8 mouse cellular contexts compared by ENCODE assay signal in the genomic region with DNA sequence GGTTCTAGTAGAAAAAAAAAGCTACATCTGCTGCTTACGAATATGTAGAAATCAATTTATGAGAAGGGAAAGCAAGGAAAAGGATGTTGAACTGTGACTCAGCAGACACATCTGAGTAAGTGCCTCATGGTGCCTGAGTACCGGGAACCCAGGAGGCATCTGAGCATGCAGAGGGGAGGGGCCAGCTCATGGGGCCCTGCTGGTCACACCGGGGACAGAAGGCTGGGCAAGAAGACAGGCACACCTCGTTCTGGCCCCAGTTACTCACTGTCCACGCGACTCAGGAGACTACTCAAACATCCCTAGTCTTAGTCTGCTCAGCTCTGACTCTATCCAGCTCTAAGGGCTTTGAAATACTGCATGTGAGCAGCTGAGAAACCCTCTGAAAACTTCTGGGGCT. TPM values are rescaled to one million over a fixed set of nuclear protein-coding genes. Genes with fewer than 3 reads are reported as not detected.
A peak's percentile ranks its signal among the peaks of the same experiment; 100 is the strongest.
DNase-seq lines count a peak whose midpoint lies in the region; ATAC-seq and TF ChIP-seq lines count a peak whose summit lies in the region.

No protein-coding gene starts in this region.

- no peak overlapping the region for H3K4me2 ChIP-seq in lung, postnatal 0 days (replicated peaks; ENCODE audit: low read depth, low read length)
- H3K4me2 ChIP-seq in stomach, postnatal 0 days (replicated peaks; ENCODE audit: low read depth) = no peak overlapping the region
- no peak overlapping the region for H3K4me2 ChIP-seq in forebrain, embryonic 14.5 days (ENCODE audit: low read length)

- H3K27me3 ChIP-seq in lung, postnatal 0 days (replicated peaks; ENCODE audit: insufficient read depth, low read length) = no peaks in the 10 kb centered on the region
- H3K27me3 ChIP-seq in stomach, postnatal 0 days (ENCODE audit: control insufficient read depth, insufficient read depth, low read length) = no peaks in the 10 kb centered on the region
- H3K27me3 ChIP-seq in forebrain, embryonic 14.5 days (replicated peaks; ENCODE audit: control insufficient read depth, insufficient read depth, low read length) = no peaks in the 10 kb centered on the region

- peak; percentile 24; the same call in 1 of the 2 replicates for TF ChIP-seq CTCF in lung, postnatal 0 days (IDR thresholded peaks at IDR 0.05)
- TF ChIP-seq CTCF in lung, adult 2 months (IDR thresholded peaks at IDR 0.05; ENCODE audit: insufficient read depth, low read length) = no peak
- peak; percentile 25; the same call in 1 of the 2 replicates for TF ChIP-seq CTCF in stomach, postnatal 0 days (IDR thresholded peaks at IDR 0.05; ENCODE audit: low read depth)

- no peaks in the 10 kb centered on the region for H3K4me1 ChIP-seq in lung, postnatal 0 days (ENCODE audit: insufficient read depth, low read depth, low read length)
- peaks cover 3% of the 10 kb centered on the region; the same call in 1 of the 2 replicates for H3K4me1 ChIP-seq in lung, adult 2 months (ENCODE audit: control insufficient read depth, insufficient read depth, low read length)
- no peaks in the 10 kb centered on the region for H3K4me1 ChIP-seq in stomach, postnatal 0 days (replicated peaks; ENCODE audit: control insufficient read depth, insufficient read depth)
- peaks cover 2% of the 10 kb centered on the region; the same call in 1 of the 2 replicates for H3K4me1 ChIP-seq in forebrain, embryonic 14.5 days (ENCODE audit: control insufficient read depth, insufficient read depth, low read length)

- no peak for TF ChIP-seq POLR2A in lung, adult 2 months (IDR thresholded peaks at IDR 0.05; ENCODE audit: borderline replicate concordance, extremely low read depth, low read depth, low read length)

- ATAC-seq in lung, postnatal 0 days = peak; percentile 85
- peak; percentile 98 for ATAC-seq in stomach, postnatal 0 days (ENCODE audit: low FRiP score, low TSS enrichment)
- no peak for ATAC-seq in forebrain, embryonic 14.5 days

- H3K27ac ChIP-seq in lung, postnatal 0 days (ENCODE audit: low read length) = no peak overlapping the region
- no peak overlapping the region for H3K27ac ChIP-seq in stomach, postnatal 0 days (replicated peaks)
- H3K27ac ChIP-seq in forebrain, embryonic 14.5 days (ENCODE audit: low read depth, low read length) = no peak overlapping the region

- H3K36me3 ChIP-seq in lung, postnatal 0 days (ENCODE audit: insufficient read depth, low read length) = no peaks in the 10 kb centered on the region
- no peaks in the 10 kb centered on the region for H3K36me3 ChIP-seq in stomach, postnatal 0 days (ENCODE audit: control insufficient read depth, insufficient read depth, low read length)
- H3K36me3 ChIP-seq in forebrain, embryonic 14.5 days (ENCODE audit: control insufficient read depth, insufficient read depth, low read length) = no peaks in the 10 kb centered on the region

- H3K9me3 ChIP-seq in lung, postnatal 0 days (ENCODE audit: low read length) = no peaks in the 10 kb centered on the region
- H3K9me3 ChIP-seq in stomach, postnatal 0 days (ENCODE audit: control insufficient read depth, low read length) = no peaks in the 10 kb centered on the region
- H3K9me3 ChIP-seq in forebrain, embryonic 14.5 days (replicated peaks; ENCODE audit: control insufficient read depth, low read length) = no peaks in the 10 kb centered on the region

- H3K9ac ChIP-seq in lung, postnatal 0 days (replicated peaks; ENCODE audit: low read depth) = no peak overlapping the region
- H3K9ac ChIP-seq in stomach, postnatal 0 days (ENCODE audit: low read length) = no peak overlapping the region; the same call in 1 of the 2 replicates
- no peak overlapping the region for H3K9ac ChIP-seq in forebrain, embryonic 14.5 days (ENCODE audit: low read length)

- 29% methylated on average over 6 of the region's 6 CpGs for WGBS in lung, postnatal 0 days
- 31% methylated on average over 6 of the region's 6 CpGs for WGBS in lung, adult 2 months
- 28% methylated on average over 6 of the region's 6 CpGs for WGBS in stomach, postnatal 0 days
- 45% methylated on average over 6 of the region's 6 CpGs for WGBS in forebrain, embryonic 14.5 days

- H3K4me3 ChIP-seq in lung, postnatal 0 days (ENCODE audit: low read depth, low read length) = no peak overlapping the region
- H3K4me3 ChIP-seq in lung, adult 2 months (replicated peaks; ENCODE audit: extremely low read depth, low read depth, low read length) = no peak overlapping the region
- no peak overlapping the region for H3K4me3 ChIP-seq in stomach, postnatal 0 days (ENCODE audit: low read depth, low read length)
- no peak overlapping the region for H3K4me3 ChIP-seq in forebrain, embryonic 14.5 days (ENCODE audit: low read depth, low read length)

- peak; percentile 67 for DNase-seq in lung, postnatal 0 days (ENCODE audit: low spot score)
- DNase-seq in lung, adult 2 months = no peak
- peak; percentile 64 for DNase-seq in cerebellum, adult 8-10 months
- DNase-seq in kidney, postnatal 14 days = peak; percentile 41
- DNase-seq in stomach, postnatal 0 days (ENCODE audit: low spot score) = peak; percentile 74
- DNase-seq in thymus, postnatal 4 days = no peak
- no peak for DNase-seq in ovary, postnatal 14 days (ENCODE audit: low spot score)
- no peak for DNase-seq in forebrain, embryonic 14.5 days (ENCODE audit: low spot score)

- no peak for TF ChIP-seq EP300 in lung, postnatal 0 days (IDR thresholded peaks at IDR 0.05)
- no peak for TF ChIP-seq EP300 in stomach, postnatal 0 days (optimal IDR thresholded peaks at IDR 0.05)

RNA-seq across cellular contexts. Expression of a gene that starts 25.0 kb away (rescaled TPM):
- 3.5 and 4.2 TPM in 2 replicates for polyA plus RNA-seq in lung, postnatal 0 days (2015; fragmentation: Nextera tagmentation; extraction: Ambion mirVana)
- 5.7 and 10.2 TPM in 2 replicates for polyA plus RNA-seq in lung, adult 2 months (2012; rRNA removed)
- 2.5 and 2.6 TPM in 2 replicates for polyA plus RNA-seq in stomach, postnatal 0 days (2015; fragmentation: Nextera tagmentation; extraction: Ambion mirVana)
- 3.0 and 3.6 TPM in 2 replicates for polyA plus RNA-seq in forebrain, embryonic 14.5 days (2014; fragmentation: Nextera tagmentation; extraction: Ambion mirVana)

RNA-seq across cellular contexts. Expression of a gene that starts 48.6 kb away (rescaled TPM):
- 36.6 and 44.6 TPM in 2 replicates for polyA plus RNA-seq in lung, postnatal 0 days (2015; fragmentation: Nextera tagmentation; extraction: Ambion mirVana)
- 5.8 and 9.1 TPM in 2 replicates for polyA plus RNA-seq in lung, adult 2 months (2012; rRNA removed)
- polyA plus RNA-seq in stomach, postnatal 0 days (2015; fragmentation: Nextera tagmentation; extraction: Ambion mirVana) = 38.3 and 39.0 TPM in 2 replicates
- polyA plus RNA-seq in forebrain, embryonic 14.5 days (2014; fragmentation: Nextera tagmentation; extraction: Ambion mirVana) = 163 and 176 TPM in 2 replicates

Comparison
In these comparisons a context has a peak if more than half of its experiments do, and no peak if none do; other contexts are left out.
1. DNase-seq: peak in lung, postnatal 0 days (single experiment), cerebellum, adult 8-10 months (single experiment), kidney, postnatal 14 days (single experiment) and stomach, postnatal 0 days (single experiment); none in lung, adult 2 months (single experiment), thymus, postnatal 4 days (single experiment), ovary, postnatal 14 days (single experiment) and forebrain, embryonic 14.5 days (single experiment).